Mouse (Mus musculus): ENCODE measurements around the gene Babam1.

Gene Babam1

DNA sequence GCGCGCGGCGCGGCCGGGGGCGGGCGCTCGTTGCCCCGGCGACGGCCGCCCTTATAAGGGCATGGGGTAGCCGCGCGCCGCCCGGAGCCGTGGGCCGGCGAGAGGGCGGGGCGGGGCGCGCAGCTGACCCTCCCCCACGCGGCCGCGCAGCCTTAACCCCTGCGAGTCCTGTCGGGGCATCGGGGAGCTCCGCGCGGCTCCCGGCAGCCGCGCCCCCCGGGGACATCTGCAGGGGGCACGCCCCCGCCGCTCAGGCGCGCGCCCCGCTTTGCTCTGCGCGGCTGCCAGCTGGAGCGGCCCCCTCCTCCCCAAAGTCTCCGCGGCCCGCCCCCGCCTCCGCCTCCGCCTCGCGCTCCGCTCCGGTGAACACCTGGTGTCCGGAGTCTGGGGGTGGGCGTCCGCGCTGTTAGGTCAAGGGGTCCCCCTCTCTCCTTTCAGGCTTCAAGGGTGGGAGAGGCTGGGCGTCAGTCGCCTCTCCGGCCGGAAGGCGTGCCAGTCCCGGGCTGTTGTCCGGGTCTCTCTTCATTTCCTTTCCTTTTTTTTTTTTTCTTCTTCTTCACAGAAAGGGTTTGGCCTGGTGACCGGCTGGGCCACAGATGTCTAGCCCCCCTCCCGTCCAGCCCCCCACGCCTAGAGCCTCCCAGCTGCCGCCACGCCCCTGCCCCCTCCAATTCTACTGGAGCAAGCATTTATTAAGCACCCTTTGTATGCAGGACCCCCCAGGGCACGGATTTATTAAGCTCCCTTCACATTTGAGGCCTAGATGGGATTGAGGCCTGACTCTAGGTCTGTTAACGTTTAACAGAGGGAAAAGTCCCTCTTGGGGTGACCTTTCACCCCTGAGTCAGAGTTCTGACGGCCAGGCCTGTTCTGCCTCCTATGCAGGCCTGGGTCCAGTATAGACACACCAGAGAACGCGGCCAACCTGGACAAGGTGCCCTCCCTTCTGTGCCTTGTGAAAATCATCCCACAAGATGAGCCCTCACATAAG, 14.4 kb upstream of the Babam1 start:
- DNase-seq: peak; percentile 89

DNA sequence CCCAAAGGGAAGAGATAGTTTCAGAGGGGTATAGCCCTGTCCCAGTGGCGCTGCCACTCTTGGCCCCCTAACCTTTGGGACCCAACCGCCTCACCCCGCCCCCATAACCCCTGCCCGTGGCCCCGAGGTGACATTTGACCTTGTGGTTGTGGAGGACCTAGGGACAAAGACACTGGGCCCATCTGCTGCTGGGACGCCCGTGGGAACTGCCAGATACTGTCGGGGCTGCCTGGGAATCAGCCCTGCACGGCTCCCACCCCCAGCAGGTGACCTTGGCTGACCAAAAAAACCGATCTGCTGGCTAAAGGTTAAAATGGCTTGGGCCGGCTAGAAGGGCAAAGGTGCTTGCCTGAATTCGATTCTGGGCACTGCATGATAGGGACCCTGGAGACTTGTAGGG, 13.3 kb upstream of the Babam1 start:
- DNase-seq: no peak

DNA sequence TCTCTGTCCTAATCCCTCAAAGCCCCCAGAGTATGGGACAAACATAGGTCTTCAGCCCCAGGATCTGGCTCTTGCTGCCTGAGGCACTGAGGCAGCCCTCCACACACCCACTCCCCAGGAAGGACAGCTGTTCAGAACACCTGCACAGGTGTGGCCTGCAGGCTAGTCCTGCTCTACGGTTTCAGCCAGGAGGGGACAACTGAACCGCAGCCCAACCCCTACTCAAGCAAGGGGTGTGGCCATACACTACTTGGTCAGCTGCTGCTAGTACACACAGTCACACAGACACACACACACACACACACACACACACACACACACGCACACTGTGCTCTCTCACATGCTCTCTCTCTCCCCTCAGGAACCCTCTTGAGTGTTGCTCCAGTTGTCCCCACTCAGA, 12.8 kb upstream of the Babam1 start:
- no peak for DNase-seq

DNA sequence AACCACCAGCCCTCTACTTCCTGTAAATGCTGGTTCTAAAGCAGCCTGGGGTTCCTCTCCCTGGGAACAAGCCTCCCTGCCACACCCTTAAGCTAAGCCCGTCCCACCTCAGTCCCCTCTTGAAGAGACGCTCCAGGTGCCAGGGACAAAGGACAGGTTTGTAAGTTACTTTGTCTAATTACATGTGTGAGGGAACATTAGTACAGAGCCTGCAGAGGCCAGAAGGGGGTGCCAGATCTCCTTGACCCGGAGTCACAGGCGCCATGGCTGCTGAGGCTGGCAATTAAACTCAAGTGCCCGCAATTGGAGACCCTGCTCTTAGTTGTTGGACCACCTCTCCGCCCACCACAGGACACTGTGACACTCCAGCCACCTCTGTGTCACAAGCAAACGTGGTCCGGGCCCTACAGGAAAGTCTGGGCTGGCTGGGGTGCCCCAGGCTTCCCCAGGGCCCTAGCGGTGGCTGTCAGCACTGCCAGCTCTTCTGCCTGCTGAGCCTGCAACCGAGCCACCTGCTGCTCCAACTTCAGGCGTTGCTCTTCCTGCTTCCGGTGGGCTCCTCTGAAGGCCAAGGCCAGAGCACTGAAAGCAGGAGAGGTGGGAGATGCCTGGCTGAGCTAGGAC, 11.3 kb upstream of the Babam1 start:
- no peak for DNase-seq

DNA sequence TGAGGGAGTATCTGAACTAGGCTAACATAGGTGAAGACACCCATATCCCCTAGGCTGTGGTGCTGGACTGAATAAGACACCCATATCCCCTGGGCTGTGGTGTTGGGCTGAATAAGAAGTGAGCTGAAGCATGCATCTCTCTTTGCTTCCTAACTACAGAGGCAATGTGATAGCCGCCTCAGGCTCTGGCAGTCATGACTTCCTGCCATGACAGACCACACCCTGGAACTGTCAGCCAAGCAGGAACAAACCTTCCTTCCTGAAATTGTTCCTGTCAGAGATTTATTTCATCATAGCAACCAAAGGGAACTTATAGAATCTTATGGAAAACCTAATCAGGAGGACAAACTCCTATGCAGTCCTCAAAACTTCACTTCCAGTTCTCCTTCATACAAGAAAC, 8.4 kb upstream of the Babam1 start:
- DNase-seq: no peak

DNA sequence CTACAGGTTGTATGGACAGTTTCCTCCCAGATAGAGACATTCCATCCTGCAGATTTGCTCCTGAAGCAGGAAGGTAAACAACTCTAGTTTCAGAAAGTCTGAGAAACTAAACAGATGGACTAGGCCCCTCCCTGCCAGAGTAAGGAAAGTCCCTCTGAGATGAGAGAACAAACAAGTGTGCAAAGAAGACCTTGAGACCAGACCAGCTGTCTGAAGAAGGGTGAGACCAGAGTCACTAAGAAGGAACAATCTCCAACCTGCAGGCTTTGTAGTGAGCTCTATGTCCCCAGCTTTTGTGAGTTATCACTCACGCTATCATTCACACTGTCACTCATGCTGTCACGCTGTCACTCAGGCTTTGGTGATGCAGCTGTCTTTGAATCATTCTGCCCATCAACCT, 5.0 kb upstream of the Babam1 start:
- no peak for DNase-seq

DNA sequence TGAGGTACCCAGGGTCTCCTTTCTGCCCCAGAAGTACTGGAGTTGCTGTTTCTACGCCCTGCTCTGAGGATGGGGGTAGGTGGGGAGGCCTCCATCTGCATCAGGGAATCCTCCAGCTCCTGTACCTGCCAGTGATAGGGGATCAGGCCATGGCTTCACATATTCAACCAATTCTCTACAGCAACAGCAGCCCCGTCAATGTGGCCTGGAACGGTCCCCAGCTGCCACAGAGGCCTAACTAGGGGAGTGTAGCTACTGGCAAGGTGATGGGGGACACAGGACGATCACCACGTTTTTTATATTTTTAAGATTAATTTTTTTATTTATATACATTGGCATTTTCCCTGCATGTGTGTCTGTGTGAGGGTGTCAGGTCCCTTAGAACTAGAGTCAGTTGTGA, 4.3 kb upstream of the Babam1 start:
- no peak for DNase-seq

DNA sequence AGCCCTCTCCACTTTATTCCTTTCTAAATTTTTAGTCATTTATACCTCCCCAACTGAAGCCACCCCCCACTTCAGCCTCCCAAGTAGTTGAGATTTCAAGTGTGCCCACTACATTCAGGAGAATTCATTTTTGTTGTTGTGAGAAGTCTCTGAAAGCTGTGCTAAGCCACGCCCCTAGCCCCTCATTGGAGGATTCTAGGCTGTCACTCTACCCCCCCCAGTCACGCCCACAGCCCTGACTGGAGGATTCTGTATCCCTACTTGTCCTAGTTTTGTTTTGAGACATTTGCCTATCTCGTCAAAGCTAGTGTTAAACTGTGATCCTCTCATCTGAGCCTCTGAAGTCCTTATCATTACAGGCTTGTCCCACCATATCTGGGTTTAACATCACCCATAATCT, 3.8 kb upstream of the Babam1 start:
- no peak for DNase-seq

DNA sequence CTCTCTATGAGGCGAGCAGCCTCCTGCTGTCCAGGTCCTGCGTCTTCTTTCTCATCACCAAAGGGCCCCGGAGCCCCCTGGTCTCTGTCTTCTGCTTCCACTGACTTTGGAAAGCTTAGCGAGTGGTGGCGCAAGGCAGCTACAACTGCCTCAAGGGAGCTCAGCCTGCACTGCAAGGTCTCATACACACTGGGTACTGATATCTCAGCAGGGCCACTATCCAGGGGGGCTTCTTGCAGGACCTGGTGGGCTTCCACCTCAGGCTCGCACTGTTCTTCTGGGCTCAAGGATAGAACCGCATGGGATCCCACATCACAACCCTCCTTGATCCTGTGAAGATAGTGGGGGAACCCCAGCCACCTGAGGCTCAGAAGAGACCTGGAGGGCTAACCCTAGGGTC, 2.2 kb upstream of the Babam1 start:
- DNase-seq: no peak

DNA sequence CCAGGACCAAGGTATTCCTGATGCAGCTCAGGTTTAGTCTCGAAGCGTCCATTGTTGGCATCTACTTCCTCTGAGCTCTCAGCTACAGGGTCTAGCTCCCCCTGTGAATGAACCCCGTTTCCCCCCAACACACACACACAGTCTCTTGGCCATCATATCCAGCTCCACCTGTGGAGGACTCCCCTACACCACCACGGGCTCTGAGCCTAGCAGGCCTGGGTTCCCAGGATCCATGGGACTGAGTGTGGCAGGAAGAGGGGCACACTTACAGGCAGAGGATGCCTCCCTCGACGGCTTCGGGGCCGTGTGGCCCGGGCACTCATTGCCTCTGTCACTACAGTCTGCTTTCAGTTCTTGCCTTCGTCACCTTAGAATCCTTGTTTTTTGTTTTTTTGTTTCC, 1.6 kb upstream of the Babam1 start:
- no peak for DNase-seq

DNA sequence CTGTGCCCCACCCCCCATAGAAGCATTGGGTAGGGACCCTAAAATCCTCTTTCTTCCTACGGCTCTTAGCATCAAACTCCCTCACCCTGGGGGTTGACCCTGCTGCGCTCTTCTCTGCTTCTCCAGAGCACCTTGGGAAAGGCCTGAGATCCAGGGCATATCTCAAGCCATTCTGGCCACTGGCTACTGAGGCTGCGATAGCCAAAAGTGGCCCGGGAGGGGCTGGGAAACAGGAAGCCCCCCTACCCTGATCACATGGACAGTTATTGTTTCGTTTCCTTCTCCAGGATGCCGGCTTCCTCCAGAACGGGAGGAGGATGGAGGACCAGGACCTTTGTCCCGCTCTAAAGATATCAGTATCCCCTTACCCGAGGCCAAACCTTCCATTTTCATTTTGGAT, 1.0 kb upstream of the Babam1 start, which contains the start of gene Ushbp1:
Gene Ushbp1 (minus strand): TSS at position 174 of the 400 bp plus-strand sequence.
- DNase-seq: no peak

DNA sequence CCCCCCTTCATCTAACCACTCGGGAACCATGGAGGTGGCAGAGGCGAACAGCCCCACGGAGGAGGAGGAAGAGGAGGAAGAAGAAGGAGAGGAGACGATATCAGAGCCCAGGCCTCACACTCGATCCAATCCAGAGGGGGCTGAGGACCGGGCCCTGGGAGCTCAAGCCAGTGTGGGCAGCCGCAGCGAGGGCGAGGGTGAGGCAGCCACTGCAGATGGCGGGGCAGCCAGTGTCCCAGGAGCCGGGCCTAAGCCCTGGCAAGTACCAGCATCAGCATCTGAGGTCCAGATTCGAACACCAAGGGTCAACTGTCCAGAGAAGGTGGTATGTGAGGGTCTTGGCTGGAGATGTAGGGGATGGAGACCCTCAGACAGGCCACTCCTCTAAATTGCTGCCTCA, 1.0 kb downstream of the Babam1 start:
- DNase-seq: no peak

DNA sequence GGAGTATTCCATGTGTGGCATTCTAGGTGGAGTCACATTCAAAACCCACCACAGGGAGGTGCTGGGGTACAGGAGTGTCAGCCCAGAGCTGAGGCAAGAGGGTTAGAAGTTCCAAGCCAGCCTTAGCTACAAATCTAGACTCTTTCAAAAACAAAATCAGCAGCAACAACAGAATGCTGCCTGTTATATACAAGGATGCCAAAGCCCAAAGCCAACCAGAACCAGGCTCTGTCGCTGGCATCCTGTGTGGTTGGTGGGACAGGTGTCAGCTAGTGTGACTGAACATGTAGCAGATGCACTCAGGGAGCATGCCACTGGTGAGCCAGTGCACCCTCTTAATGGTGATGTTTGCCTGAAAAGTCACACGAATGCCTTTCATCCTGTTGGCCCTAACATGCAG, 4.2 kb downstream of the Babam1 start:
- no peak for DNase-seq

DNA sequence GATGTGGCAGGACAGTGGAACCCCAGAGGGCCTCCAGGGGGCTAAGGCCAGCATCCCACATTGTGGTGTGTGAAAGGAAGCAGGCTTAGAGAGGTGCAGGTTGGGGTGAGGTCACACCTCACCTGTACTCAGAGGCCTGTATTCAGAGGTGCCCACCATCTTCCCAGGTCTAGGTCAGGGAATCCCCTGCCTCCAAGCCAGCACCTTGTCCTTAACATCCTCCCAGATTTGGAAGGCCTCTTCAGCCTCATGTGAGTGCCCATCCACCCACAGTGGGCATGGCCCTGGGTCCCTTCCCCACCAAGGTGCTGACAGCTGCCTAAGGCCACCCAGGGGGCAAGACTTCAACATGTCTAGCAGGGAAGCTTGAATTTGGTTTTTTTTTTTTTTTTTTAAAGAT, 4.8 kb downstream of the Babam1 start:
- DNase-seq: no peak

DNA sequence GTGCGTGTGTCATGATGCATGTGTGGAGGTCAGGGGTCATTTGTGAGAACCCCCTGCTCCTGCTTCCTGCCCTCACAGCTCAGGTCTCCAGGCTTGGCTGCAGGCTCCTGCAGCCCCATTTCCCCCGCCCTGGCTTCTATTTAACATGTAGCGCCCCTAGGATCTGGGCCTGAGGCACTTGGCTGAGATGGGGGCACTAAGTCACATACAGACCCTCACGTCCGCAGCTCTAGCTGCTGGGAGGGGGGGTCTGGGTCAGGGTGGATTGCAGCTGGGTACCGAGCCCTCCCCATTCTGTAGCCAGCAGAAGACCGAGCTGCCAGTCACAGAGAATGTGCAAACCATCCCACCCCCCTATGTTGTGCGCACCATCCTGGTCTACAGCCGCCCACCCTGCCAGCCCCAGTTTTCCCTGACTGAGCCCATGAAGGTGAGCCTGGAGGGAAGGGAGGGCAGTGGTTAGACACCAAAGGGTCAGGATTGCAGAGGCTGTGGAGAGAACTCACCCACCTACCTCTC, 5.8 kb downstream of the Babam1 start:
- DNase-seq: no peak

DNA sequence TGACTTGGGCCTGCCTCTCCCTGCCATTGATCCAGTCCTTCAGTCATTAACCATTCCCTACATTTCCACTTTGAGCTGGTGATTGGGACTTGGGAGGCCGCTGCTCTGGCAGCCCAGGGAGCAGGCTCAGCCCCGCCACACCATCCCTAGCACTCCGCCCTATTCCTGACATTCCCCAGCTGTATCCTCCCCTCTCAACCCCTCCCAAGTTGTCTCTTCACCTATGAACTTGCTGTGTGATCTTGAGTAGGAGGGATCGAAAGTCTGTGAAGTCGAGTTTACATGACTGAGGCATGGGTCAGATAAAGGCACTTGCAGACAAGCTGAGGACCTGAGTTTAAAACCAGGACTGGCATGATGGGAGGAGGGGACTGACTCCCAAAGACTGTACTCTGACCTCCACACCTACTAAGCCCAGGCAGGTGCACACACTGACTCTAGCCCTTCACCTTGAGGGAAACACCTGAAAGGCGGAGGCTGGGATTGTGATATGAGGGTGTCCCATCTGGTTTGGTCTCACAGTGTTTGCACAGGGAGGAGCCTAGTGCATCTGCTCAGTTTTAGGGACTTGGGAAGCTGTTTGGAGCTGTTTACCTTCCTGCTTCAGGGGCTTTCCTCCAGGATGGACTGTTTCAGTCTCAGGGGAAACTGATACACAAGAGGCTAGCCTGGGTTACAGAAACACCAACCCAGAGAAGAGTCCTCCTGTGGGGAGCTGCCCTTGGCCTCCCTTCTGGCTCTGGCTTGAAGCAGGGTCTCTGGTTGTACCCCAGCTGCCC, 6.6 kb downstream of the Babam1 start:
- DNase-seq: no peak

DNA sequence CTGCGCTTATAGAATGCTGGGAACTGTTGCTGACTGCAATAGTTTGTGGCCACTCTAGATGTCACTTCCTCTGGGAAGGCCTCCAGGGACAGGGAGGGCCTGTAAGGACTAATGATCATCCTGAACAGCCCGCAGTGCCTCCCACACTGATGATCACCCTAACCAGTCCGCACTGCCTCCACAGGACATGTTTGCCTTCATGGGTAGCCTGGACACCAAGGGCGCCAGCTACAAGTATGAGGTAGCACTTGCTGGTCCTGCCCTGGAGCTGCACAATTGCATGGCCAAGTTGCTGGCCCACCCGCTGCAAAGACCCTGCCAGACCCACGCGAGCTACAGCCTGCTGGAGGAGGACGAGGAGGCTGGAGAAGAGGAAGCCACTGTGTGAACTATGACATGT, 7.3 kb downstream of the Babam1 start:
- DNase-seq: no peak

DNA sequence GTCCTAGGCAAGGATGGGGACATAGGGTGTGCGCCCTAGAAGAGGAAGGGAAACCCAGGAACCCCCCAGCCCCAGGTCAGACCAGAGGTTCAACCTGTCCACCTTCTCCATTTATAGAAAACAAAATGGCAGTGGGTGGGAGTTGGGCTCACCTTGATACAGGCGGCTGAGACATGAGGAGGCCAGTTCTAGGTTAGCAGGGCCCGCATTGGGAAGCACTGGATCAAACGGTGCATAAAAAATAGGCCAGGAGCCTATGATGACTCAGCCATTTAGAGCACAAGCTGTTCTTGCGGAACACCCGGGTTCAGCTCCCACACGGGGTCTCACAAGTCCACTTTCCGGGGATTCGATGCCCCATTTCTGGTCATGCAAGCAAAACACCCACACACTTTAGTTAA, 8.3 kb downstream of the Babam1 start:
- no peak for DNase-seq

DNA sequence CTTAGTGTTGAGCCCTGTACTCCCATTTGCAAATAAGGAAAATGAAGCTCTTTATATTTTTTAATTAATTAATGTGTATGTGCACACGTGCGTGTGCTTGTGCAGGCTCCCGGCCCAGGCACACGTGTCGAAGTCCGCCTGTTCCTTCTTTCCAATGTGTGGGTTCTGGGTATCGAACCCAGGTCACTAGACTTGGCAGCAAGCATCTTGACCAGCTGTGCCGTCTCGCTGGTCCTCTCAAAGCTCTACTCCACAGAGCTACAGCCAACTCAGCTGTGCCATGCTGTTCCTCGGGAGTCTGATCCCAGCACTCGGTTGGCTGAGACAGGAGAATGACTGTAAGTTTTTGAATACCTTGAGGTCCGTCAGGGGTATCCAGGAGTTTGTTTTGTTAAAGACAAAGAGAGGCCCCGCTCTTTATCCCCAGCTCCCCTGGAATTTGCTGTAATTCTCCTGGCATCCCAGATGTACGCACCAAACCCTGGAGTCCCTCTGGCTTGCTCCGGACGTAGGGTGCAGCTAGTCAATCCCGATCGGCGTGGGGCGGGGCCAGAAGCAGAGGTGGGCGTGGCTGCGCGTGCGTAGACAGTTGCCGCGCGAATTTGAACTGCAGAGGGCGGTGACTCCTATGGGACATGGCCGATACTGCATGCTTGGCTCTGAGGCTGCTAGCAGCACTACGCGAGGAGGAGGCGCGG, 8.9 kb downstream of the Babam1 start, which contains the start of gene Ankle1:
Gene Ankle1 (plus strand): TSS at position 610 of the 698 bp plus-strand sequence.
- DNase-seq: peak; percentile 91

DNA sequence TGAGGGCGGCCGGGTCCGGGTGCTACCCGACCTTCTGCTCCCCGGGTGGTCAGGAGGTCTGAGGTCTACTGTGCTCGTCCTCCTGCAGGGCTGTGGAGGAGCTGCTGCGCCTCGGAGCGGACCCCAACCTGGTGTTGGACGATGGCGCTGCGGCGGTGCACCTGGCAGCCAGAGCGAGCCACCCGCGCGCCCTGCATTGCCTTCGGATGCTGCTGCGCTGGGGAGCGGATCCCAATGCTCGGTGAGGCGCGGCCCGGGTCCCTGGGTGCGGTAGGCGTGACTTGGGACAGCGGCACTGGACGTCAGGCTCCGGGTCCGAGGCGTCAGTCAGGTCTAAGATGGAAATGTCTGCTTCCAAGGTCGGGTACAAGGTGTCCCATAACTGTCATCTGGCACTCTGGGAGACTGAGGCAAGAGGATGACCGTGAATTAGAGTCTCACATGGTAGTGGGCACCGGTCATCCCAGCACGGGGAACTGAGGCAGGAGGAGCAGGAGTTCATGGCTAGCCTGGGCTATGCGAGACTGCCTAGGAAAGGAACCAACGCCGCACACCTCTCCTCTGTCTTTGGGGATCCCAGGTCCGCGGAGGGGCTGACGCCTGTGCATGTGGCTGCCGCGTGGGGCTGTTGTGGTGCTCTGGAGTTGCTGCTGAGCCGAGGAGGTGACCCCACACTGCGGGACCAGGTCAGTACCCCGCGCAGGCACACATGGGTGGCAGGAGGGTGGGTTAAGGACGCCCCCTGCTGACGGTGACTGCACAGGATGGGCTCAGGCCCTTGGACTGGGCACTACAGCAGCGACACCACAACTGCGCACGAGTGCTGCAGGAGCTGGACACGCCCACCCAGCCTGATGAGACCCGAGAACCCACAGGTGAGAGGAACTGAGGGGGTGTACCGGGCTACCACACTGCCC, 9.7 kb downstream of the Babam1 start:
- no peak for DNase-seq

DNA sequence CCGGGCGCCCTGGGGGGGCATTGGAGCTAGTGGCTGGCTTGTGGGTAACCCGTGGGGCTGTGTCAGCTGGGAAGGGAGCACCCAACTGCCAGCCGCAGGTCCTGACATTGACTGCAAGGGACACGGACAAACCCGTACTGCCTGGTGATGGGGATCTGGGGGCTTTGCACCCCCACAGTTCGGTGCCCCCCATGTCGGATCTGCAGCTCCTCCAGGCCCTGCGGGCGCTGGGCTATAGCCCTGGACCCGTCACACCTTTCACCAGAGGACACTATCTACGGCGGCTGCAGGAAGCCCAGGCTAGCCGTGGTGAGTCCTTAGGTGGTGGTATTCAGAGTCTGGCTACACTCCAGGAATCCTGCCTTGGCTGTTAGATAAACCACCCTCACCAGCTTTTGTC, 10.8 kb downstream of the Babam1 start:
- no peak for DNase-seq

All from layer of hippocampus, adult 9-11 months (tissue).